Mouse (Mus musculus): ENCODE measurements around the gene Yaf2.
A peak's percentile ranks its signal among the peaks of the same experiment; 100 is the strongest.
"Not testable (repeated sequence)": the region's sequence is repeated elsewhere in the genome, so short reads cannot be mapped to it uniquely, and the experiment has no call there.

Yaf2 gene

GRCm38 (mm10) chr15:93336925-93337761 lies at the start of gene Yaf2:
TSS of gene Yaf2 (minus strand) at chr15:93336935.
- peak; percentile 89 for DNase-seq (ENCODE audit: low spot score)

GRCm38 (mm10) chr15:93381337-93381736 lies 44.6 kb upstream of the Yaf2 start:
- DNase-seq (ENCODE audit: low spot score), result no peak

GRCm38 (mm10) chr15:93379177-93379576 lies 42.4 kb upstream of the Yaf2 start:
- no peak for DNase-seq (ENCODE audit: low spot score)

- DNase-seq (ENCODE audit: low spot score), result no peak
Observed at GRCm38 (mm10) chr15:93375696-93376095, 39.0 kb upstream of the Yaf2 start.

GRCm38 (mm10) chr15:93372525-93373119 lies 35.9 kb upstream of the Yaf2 start:
- not testable (repeated sequence) for DNase-seq (ENCODE audit: low spot score)

- DNase-seq (ENCODE audit: low spot score), result no peak
Observed at GRCm38 (mm10) chr15:93371838-93372237, 35.1 kb upstream of the Yaf2 start.

GRCm38 (mm10) chr15:93368558-93368957 lies 31.8 kb upstream of the Yaf2 start:
- DNase-seq (ENCODE audit: low spot score), result no peak

GRCm38 (mm10) chr15:93365561-93365960 lies 28.8 kb upstream of the Yaf2 start:
- no peak for DNase-seq (ENCODE audit: low spot score)

GRCm38 (mm10) chr15:93358346-93359095 lies 21.8 kb upstream of the Yaf2 start:
- DNase-seq (ENCODE audit: low spot score), result no peak

- DNase-seq (ENCODE audit: low spot score), result no peak
Observed at GRCm38 (mm10) chr15:93340630-93341379, 4.1 kb upstream of the Yaf2 start.

- DNase-seq (ENCODE audit: low spot score), result no peak
Observed at GRCm38 (mm10) chr15:93336658-93336924, 144 bp downstream of the Yaf2 start.

- DNase-seq (ENCODE audit: low spot score), result peak; percentile 76
Observed at GRCm38 (mm10) chr15:93335821-93336657, 696 bp downstream of the Yaf2 start.

GRCm38 (mm10) chr15:93331256-93331655 lies 5.5 kb downstream of the Yaf2 start:
- DNase-seq (ENCODE audit: low spot score), result no peak

- DNase-seq (ENCODE audit: low spot score), result no peak
Observed at GRCm38 (mm10) chr15:93327235-93327634, 9.5 kb downstream of the Yaf2 start.

GRCm38 (mm10) chr15:93326651-93327050 lies 10.1 kb downstream of the Yaf2 start:
- no peak for DNase-seq (ENCODE audit: low spot score)

- DNase-seq (ENCODE audit: low spot score), result no peak
Observed at GRCm38 (mm10) chr15:93325360-93325759, 11.4 kb downstream of the Yaf2 start.

- no peak for DNase-seq (ENCODE audit: low spot score)
Observed at GRCm38 (mm10) chr15:93318781-93319180, 18.0 kb downstream of the Yaf2 start.

GRCm38 (mm10) chr15:93310304-93310703 lies 26.4 kb downstream of the Yaf2 start:
- not testable (repeated sequence) for DNase-seq (ENCODE audit: low spot score)

GRCm38 (mm10) chr15:93298197-93298596 lies 38.5 kb downstream of the Yaf2 start:
- no peak for DNase-seq (ENCODE audit: low spot score)

- no peak for DNase-seq (ENCODE audit: low spot score)
Observed at GRCm38 (mm10) chr15:93294483-93294882, 42.3 kb downstream of the Yaf2 start.

- no peak for DNase-seq (ENCODE audit: low spot score)
Observed at GRCm38 (mm10) chr15:93288321-93288720, 48.4 kb downstream of the Yaf2 start.
